Mouse (Mus musculus): ENCODE data around the gene Fancg.

DNA sequence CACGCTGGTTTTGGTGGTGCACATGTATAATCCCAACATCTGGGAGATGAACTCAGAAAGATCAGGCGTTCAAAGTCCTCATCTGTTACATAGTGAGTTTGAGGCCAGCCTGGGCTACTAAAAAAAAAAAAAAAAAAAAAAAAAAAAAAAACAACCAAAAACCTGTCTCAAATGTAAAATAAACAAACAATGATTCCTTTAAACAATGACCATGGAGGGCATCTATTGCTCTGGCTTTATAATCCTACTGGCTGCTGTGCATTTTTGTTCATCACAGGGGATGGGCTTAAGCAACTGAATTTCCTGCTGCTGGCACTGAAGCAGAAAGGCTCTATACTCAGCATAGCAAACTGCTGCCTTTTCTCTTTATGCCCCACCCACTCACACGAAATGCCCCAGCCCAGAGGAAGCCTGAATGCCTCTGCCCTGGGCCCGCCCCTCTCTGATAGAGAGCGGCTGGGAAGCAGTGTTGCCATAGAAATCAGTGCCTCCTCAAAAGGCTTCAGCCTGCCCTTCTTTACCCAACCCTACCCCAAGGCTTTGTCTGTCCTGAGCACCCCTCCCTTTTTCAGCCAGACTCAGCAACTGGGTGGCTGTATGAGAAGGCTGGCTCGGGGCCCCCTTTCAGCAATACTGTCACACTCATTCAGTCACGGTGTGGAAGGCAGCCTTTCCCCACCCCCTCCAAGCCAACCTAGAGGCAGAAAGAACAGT lies 33.5 kb upstream of the Fancg start:
- no peak for TF ChIP-seq TAL1 (conservative IDR thresholded peaks at IDR 0.05; ENCODE audit: low read depth, low read length)
- no peak for TF ChIP-seq CTCF (IDR thresholded peaks at IDR 0.05; ENCODE audit: low read depth, low read length)
- TF ChIP-seq POLR2AphosphoS5 (IDR thresholded peaks at IDR 0.05; ENCODE audit: insufficient replicate concordance, low read depth, low read length) = no peak
- no peak for TF ChIP-seq GATA1 (IDR thresholded peaks at IDR 0.05; ENCODE audit: borderline replicate concordance, low read length)

All from G1E (cell line).